Mouse (Mus musculus) embryonic fibroblast, embryonic 13.5 days (primary cell): Measurements from ENCODE around the gene Epsti1.

Experiments used
- CTCF ChIP-seq: IDR thresholded peaks from 2 replicates; pipeline ENCODE4 v1.5.1; 2011; ENCODE audit warnings: mild to moderate bottlenecking, control low read depth, low read length, moderate library complexity, borderline replicate concordance; ENCODE audit not compliant: insufficient read depth
- POLR2A ChIP-seq: IDR thresholded peaks from 2 replicates; pipeline ENCODE4 v1.6.1; 2011; ENCODE audit warnings: low read depth, mild to moderate bottlenecking, control low read depth, low read length, moderate library complexity

GRCm38 (mm10) chr14:77926718-77927117, 22.7 kb downstream of the Epsti1 start:
- TF ChIP-seq CTCF = no peak
- TF ChIP-seq POLR2A = no peak
